Mouse (Mus musculus) heart, embryonic 15.5 days (tissue): Measurements from ENCODE around the gene Cul4b. TPM values are rescaled to one million over a fixed set of nuclear protein-coding genes. Genes with fewer than 3 reads are reported as not detected.

Experiments
- ATAC-seq: fragments of 200-750 bp; cut with Nextera tagmentation; replicated peaks from 2 replicates; pipeline ENCODE4 v1.8.0; 2017; ENCODE audit warnings: low read depth, moderate TSS enrichment; ENCODE audit not compliant: insufficient number of reproducible peaks, insufficient read depth, low FRiP score
- H3K27ac ChIP-seq: fragments of 300-500 bp; sonication (generic); 2 replicates; pipeline ENCODE4 v1.5.1; 2015; ENCODE audit warnings: mild to moderate bottlenecking, inconsistent platforms
- H3K27me3 ChIP-seq: fragments of 300-500 bp; sonication (generic); 2 replicates; pipeline ENCODE4 v1.6.1; 2015; ENCODE audit warnings: inconsistent platforms
- H3K36me3 ChIP-seq: fragments of 300-500 bp; sonication (generic); 2 replicates; pipeline ENCODE4 v1.6.1; 2015; ENCODE audit warnings: mild to moderate bottlenecking, inconsistent platforms
- H3K4me1 ChIP-seq: fragments of 300-500 bp; sonication (generic); replicated peaks from 2 replicates; pipeline ENCODE4 v1.6.1; 2015; ENCODE audit warnings: inconsistent platforms
- H3K4me2 ChIP-seq: fragments of 300-500 bp; sonication (generic); 2 replicates; pipeline ENCODE4 v1.6.1; 2015; ENCODE audit warnings: inconsistent platforms, mild to moderate bottlenecking, moderate library complexity
- H3K4me3 ChIP-seq: fragments of 300-500 bp; sonication (generic); 2 replicates; pipeline ENCODE4 v1.5.1; 2015; ENCODE audit warnings: mild to moderate bottlenecking, inconsistent platforms
- H3K9ac ChIP-seq: fragments of 300-500 bp; sonication (generic); 2 replicates; pipeline ENCODE4 v1.6.1; 2015; ENCODE audit warnings: mild to moderate bottlenecking, inconsistent platforms
- H3K9me3 ChIP-seq: fragments of 300-500 bp; sonication (generic); replicated peaks from 2 replicates; pipeline ENCODE4 v1.6.1; 2016; ENCODE audit warnings: inconsistent platforms
- WGBS: fragments of 180-500 bp; shearing (Covaris S2); methylation state at CpG from one replicate; pipeline ENCODE4 v1.1.7; 2015; ENCODE audit warnings: mixed read lengths; 5-methylcytosine and 5-hydroxymethylcytosine counted together
- polyA plus RNA-seq: library from polyadenylated mRNA; unstranded; fragments of >200 nt; fragmentation: Nextera tagmentation; extraction: Ambion mirVana; gene quantifications from 2 replicates; pipeline ENCODE4 v1.2.1, GENCODE M21; 2015

Gene Cul4b
- 13.6 and 14.3 TPM in 2 replicates for polyA plus RNA-seq

DNA sequence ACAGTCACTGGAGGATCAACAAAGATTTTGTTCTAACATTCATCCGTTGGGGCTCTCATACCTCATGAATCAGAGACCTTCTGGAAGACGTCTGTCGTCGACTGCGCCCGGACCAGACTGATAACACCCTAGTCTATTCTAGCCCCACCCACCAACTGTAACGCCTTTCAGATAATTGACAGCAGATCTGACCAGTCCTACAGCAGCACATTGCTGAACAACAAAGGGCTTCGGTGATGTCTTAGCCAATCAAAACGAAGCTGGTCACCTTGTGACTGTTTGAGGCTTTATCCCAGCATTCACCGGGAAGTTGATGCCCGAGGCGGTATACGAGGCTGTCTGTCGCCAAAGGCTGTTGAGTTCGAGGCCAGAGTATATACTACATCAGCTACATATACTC lies at the start of gene Cul4b:
Gene Cul4b, minus strand, starts transcription at position 119 of the 400 bp plus-strand sequence.
- H3K27ac ChIP-seq = no peak within 1 kb of the TSS
- H3K4me3 ChIP-seq = peak within 1 kb of the TSS; percentile 13
- peak; percentile 64; the same call in 1 of the 2 replicates for ATAC-seq

DNA sequence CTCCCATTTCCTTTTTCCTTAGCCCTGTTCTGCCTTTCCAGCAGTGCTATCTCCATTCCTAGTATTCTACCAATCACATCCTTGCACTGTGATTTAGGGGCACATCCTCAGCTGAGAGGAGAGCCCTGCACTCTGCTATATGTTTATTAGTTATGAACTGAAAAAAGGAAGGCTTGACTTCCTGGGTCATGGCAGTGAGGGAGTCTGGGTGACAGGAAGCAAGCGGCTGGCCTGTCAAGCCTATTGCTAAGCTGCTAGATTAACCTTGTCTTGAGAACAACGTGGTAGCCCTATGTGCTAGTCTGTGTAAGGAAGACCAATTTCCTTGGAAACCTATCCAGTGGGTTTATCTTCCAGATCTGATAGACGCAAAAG lies 25.0 kb upstream of the Cul4b start:
- peak overlapping the region; percentile 83 for H3K27ac ChIP-seq
- H3K4me3 ChIP-seq = peak overlapping the region; percentile 57
- H3K9me3 ChIP-seq = no peaks in the 10 kb centered on the region
- ATAC-seq = peak; percentile 55
- 20% methylated on average over 3 of the region's 3 CpGs for WGBS
- peak overlapping the region; percentile 62 for H3K4me2 ChIP-seq
- no peaks in the 10 kb centered on the region for H3K36me3 ChIP-seq
- no peaks in the 10 kb centered on the region for H3K27me3 ChIP-seq
- H3K9ac ChIP-seq = peak overlapping the region; percentile 54
- H3K4me1 ChIP-seq = no peaks in the 10 kb centered on the region

More for the DNA sequence above, at the start of gene Cul4b:
- Histone ChIP-seq H3K36me3 (no peaks in the 10 kb centered on the region), H3K4me2 (no peak within 1 kb of the TSS), H3K27me3 (no peaks in the 10 kb centered on the region), H3K9me3 (no peaks in the 10 kb centered on the region), H3K9ac (no peak within 1 kb of the TSS), H3K4me1 (no peaks in the 10 kb centered on the region)
- WGBS = 53% methylated on average over 15 of the region's 15 CpGs

DNA sequence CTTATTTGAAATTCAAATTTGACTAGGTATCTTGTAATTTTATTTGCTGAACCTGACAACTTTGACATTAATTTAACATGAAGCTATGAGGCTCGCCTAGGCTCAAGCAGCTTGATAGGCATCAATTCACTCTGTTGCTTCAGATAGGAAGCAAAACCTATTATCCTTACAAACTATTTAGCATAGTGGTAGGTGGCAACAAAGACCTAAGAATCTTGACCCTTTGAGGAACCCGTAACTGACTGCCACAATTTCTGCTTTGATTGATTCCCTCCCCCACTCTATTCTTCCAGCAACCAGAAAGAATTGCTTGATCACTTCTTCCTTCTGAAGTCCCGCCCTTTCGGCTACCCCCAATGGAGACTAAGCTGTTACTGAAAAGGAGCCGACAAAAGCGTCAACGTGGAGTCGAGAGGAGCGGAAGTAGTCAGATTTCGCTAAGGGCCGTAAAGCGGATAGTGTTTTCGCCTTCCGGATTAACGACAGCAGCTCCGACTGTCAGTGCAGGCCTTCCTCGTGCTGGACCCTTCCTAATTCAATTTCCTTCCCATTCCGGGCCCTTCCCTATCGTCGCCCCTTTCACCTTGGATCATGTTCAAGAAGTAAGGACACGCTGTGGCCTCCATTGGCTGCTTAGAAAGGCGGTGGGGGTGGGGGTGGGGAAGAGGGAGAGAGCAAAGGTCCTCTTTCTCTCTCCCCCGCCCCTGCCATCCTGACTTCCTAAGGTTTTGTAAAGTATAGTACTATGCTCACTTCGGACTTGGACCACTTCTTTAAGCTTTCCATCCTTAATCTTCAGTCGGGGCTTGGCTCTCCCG lies 24.4 kb upstream of the Cul4b start, which contains the start of gene Mcts1:
Gene Mcts1, plus strand, starts transcription at position 402 of the 818 bp plus-strand sequence.
- 14% methylated on average over 26 of the region's 26 CpGs for WGBS
- Histone ChIP-seq H3K9ac (peak within 1 kb of the TSS; percentile 54), H3K9me3 (no peaks in the 10 kb centered on the region), H3K27ac (peak within 1 kb of the TSS; percentile 83), H3K4me3 (peak within 1 kb of the TSS; percentile 57), H3K4me1 (no peaks in the 10 kb centered on the region), H3K27me3 (no peaks in the 10 kb centered on the region), H3K36me3 (no peaks in the 10 kb centered on the region), H3K4me2 (peak within 1 kb of the TSS; percentile 62)
- peak; percentile 86 for ATAC-seq

- Histone ChIP-seq H3K4me1 (0 out of 2 replicates have a peak, but pooled peaks cover 2% of the 10 kb centered on the region), H3K9me3 (no peaks in the 10 kb centered on the region), H3K27ac (no peak overlapping the region), H3K4me3 (no peak overlapping the region), H3K4me2 (no peak overlapping the region), H3K36me3 (no peaks in the 10 kb centered on the region), H3K27me3 (no peaks in the 10 kb centered on the region), H3K9ac (no peak overlapping the region)
- ATAC-seq = no peak
- 44% methylated on average over 5 of the region's 5 CpGs for WGBS
Measured at GRCm38 (mm10) chrX:38593180-38593889, 17.3 kb upstream of the Cul4b start.

GRCm38 (mm10) chrX:38591749-38592148 lies 15.8 kb upstream of the Cul4b start:
- Histone ChIP-seq H3K4me3 (no peak overlapping the region), H3K27ac (no peak overlapping the region), H3K27me3 (no peaks in the 10 kb centered on the region), H3K36me3 (no peaks in the 10 kb centered on the region), H3K9ac (no peak overlapping the region), H3K4me2 (no peak overlapping the region), H3K4me1 (0 out of 2 replicates have a peak, but pooled peaks cover 2% of the 10 kb centered on the region), H3K9me3 (no peaks in the 10 kb centered on the region)
- no peak for ATAC-seq
- 87% methylated on average over 3 of the region's 3 CpGs for WGBS

- no peak overlapping the region for H3K4me3 ChIP-seq
- ATAC-seq = no peak
- H3K9ac ChIP-seq = no peak overlapping the region
- no peak overlapping the region for H3K4me2 ChIP-seq
- no peaks in the 10 kb centered on the region for H3K27me3 ChIP-seq
- no peaks in the 10 kb centered on the region for H3K9me3 ChIP-seq
- 33% methylated on average over 4 of the region's 4 CpGs for WGBS
- peak overlapping the region; percentile 66 for H3K27ac ChIP-seq
- 0 out of 2 replicates have a peak, but pooled peaks cover 2% of the 10 kb centered on the region for H3K4me1 ChIP-seq
- H3K36me3 ChIP-seq = no peaks in the 10 kb centered on the region
Measured at GRCm38 (mm10) chrX:38589827-38590226, 13.8 kb upstream of the Cul4b start.

- Histone ChIP-seq H3K9me3 (no peaks in the 10 kb centered on the region), H3K4me2 (no peak overlapping the region), H3K9ac (no peak overlapping the region), H3K27ac (no peak overlapping the region), H3K27me3 (no peaks in the 10 kb centered on the region), H3K4me1 (no peaks in the 10 kb centered on the region), H3K4me3 (no peak overlapping the region), H3K36me3 (no peaks in the 10 kb centered on the region)
- no peak for ATAC-seq
Measured at GRCm38 (mm10) chrX:38583261-38583660, 7.3 kb upstream of the Cul4b start.

GRCm38 (mm10) chrX:38581140-38581539 lies 5.1 kb upstream of the Cul4b start:
- 77% methylated on average over 1 of the region's 1 CpGs for WGBS
- H3K4me3 ChIP-seq = no peak overlapping the region
- H3K9ac ChIP-seq = no peak overlapping the region
- H3K27ac ChIP-seq = no peak overlapping the region
- no peak overlapping the region for H3K4me2 ChIP-seq
- H3K36me3 ChIP-seq = no peaks in the 10 kb centered on the region
- ATAC-seq = no peak
- H3K4me1 ChIP-seq = no peaks in the 10 kb centered on the region
- no peaks in the 10 kb centered on the region for H3K9me3 ChIP-seq
- H3K27me3 ChIP-seq = no peaks in the 10 kb centered on the region

DNA sequence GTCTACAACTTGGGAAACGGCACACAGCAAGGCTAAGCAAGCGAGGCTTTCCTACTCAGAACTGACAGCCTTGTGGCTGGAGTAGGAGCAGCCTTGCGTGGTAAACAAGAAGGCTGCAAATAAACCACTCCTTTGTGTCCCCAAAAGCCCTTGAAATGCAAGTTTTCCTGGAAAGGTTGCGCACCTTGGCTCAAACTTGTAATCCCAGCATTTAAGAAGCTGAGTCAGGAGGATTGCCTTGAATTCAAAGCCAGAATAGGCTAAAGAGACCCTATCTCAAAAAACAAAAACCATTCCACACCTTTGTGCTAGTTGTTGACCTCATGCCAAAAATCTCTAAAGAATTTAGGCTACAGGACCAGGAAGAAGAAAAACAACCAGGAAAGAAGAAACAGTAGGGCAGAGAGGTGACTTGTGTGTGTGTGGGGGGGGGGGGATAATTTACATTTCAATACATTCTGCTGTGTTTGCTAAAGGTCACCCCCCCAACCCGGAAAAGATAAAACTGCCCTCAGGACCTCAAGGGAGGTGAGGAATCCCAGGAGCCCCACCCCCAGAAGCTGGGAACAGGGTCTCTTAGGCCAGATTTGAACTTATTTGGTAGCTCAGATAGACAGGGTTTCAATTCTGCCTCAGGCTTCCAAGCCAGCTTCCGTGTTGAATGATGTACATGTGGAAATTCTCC lies 9.3 kb downstream of the Cul4b start:
- H3K4me2 ChIP-seq = no peak overlapping the region
- ATAC-seq = no peak
- H3K27me3 ChIP-seq = no peaks in the 10 kb centered on the region
- no peak overlapping the region for H3K27ac ChIP-seq
- H3K4me1 ChIP-seq = no peaks in the 10 kb centered on the region
- 72% methylated on average over 6 of the region's 6 CpGs for WGBS
- H3K9me3 ChIP-seq = no peaks in the 10 kb centered on the region
- H3K4me3 ChIP-seq = no peak overlapping the region
- H3K36me3 ChIP-seq = no peaks in the 10 kb centered on the region
- H3K9ac ChIP-seq = no peak overlapping the region

DNA sequence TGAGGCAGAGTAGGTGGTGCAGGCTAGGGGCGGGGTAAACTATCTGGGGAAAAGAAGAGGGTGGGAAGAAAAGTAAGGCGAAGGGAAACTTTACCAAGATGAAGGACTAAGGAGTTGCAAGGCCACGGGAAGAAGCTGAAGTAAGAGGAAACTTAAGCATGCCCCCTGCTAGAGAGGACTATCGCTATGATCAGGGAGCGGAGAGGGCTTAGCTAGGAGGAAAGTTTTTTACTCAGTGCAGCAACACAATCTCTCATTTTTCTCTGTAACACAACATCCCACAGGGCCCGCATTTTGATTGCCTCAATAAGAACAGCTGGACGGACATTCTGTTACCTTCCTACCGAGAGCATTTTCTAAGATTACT lies 10.8 kb downstream of the Cul4b start:
- no peaks in the 10 kb centered on the region for H3K27me3 ChIP-seq
- no peaks in the 10 kb centered on the region for H3K9me3 ChIP-seq
- peak overlapping the region; percentile 65 for H3K4me3 ChIP-seq
- WGBS = 15% methylated on average over 8 of the region's 8 CpGs
- no peaks in the 10 kb centered on the region; the same call in 1 of the 2 replicates for H3K36me3 ChIP-seq
- peak overlapping the region; percentile 50 for H3K9ac ChIP-seq
- peak overlapping the region; percentile 98 for H3K27ac ChIP-seq
- no peaks in the 10 kb centered on the region for H3K4me1 ChIP-seq
- H3K4me2 ChIP-seq = peak overlapping the region; percentile 69
- ATAC-seq = no peak

GRCm38 (mm10) chrX:38564542-38565175 lies 11.3 kb downstream of the Cul4b start:
- Histone ChIP-seq H3K9ac (peak overlapping the region; percentile 71), H3K9me3 (no peaks in the 10 kb centered on the region), H3K4me1 (no peaks in the 10 kb centered on the region), H3K36me3 (no peaks in the 10 kb centered on the region; the same call in 1 of the 2 replicates), H3K27ac (peak overlapping the region; percentile 98), H3K27me3 (no peaks in the 10 kb centered on the region), H3K4me2 (peak overlapping the region; percentile 69), H3K4me3 (peak overlapping the region; percentile 65)
- WGBS = 14% methylated on average over 37 of the region's 52 CpGs
- peak; percentile 91 for ATAC-seq
